Mouse (Mus musculus): ENCODE results near the gene Fermt1. TPM values are rescaled to one million over a fixed set of nuclear protein-coding genes. Genes with fewer than 3 reads are reported as not detected.

Gene Fermt1
- polyA plus RNA-seq, 1 experiment: 13.7 TPM

DNA sequence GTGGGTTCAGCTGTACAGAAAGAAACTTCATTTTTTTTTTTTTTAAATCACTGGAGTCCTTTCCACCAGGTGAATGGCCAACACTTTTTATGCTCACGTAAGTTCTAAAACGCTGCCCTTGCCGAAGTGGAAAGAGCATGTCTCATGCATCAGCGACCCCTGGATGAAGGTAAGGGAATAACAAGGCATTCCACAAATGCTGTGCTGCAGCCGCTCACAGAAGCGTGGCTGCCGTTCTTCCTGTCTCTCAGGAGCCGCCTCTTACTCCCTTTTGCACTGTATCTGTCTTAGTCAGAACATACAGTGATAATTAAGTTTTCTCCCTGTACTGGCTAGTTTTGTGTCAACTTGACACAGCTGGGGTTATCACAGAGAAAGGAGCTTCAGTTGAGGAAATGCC is 6.5 kb upstream of the Fermt1 start:
- peak; percentile 62 for DNase-seq
- Histone ChIP-seq H3K36me3 (ENCODE audit: control insufficient read depth, insufficient read depth, low read length) (no peaks in the 10 kb centered on the region), H3K27me3 (replicated peaks; ENCODE audit: control insufficient read depth, insufficient read depth, low read length) (no peaks in the 10 kb centered on the region), H3K27ac (ENCODE audit: insufficient read depth, low read depth, low read length) (no peak overlapping the region), H3K4me1 (ENCODE audit: control insufficient read depth, insufficient read depth, low read length) (no peaks in the 10 kb centered on the region), H3K4me3 (ENCODE audit: insufficient read depth, low read depth, low read length) (no peak overlapping the region)
- TF ChIP-seq POLR2A (IDR thresholded peaks at IDR 0.05; ENCODE audit: low read depth, low read length) (no peak), CTCF (conservative IDR thresholded peaks at IDR 0.05; ENCODE audit: insufficient read depth, insufficient read length, low read depth, low read length) (peak; percentile 89)
- under 1% methylated on average over 8 of the region's 8 CpGs for WGBS

DNA sequence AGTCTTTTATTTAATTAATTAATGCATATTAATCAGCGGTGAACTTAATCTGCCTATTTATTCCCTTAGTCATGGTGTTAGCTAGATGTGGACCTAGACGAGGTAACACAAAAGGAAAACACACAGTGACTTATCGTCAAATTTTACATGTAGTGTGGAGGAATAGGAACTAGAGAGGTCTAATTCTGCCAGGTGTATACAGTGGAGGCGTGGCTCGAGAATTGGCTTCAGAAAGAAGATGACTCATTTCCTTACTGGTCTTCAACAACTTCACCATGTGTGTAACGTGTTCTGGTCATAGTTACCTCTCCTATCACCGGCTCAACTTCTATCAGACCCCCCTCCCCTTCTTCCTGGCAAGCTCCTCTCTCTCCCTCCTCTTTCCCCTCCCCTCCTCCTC is 2.5 kb upstream of the Fermt1 start:
- Histone ChIP-seq H3K36me3 (ENCODE audit: control insufficient read depth, insufficient read depth, low read length) (no peaks in the 10 kb centered on the region), H3K27ac (ENCODE audit: insufficient read depth, low read depth, low read length) (no peak overlapping the region), H3K4me1 (ENCODE audit: control insufficient read depth, insufficient read depth, low read length) (no peaks in the 10 kb centered on the region; the same call in 1 of the 2 replicates), H3K4me3 (ENCODE audit: insufficient read depth, low read depth, low read length) (no peak overlapping the region), H3K27me3 (replicated peaks; ENCODE audit: control insufficient read depth, insufficient read depth, low read length) (no peaks in the 10 kb centered on the region)
- DNase-seq: no peak
- TF ChIP-seq CTCF (conservative IDR thresholded peaks at IDR 0.05; ENCODE audit: insufficient read depth, insufficient read length, low read depth, low read length) (no peak), POLR2A (IDR thresholded peaks at IDR 0.05; ENCODE audit: low read depth, low read length) (no peak)
- 83% methylated on average over 7 of the region's 7 CpGs for WGBS

DNA sequence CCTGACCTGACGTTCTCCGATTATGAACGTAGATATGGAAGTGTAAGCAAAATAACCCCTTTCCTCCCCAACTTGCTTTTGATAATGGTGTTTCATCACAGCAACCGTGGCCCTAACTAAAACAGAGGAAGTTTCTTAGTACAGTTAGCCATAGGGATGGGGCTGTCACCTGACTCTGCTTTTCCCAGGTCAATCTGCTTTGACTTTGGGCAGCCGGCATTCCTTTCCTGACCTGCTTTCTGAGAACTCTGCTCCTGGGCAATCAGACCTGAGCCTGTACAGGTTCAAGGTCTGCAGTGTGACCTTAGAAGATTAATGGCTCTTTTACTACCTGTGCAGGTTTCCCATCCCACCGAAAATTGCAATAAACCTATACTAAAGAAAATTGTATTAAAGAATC is 1.3 kb upstream of the Fermt1 start:
- no peak overlapping the region for H3K4me3 ChIP-seq (ENCODE audit: insufficient read depth, low read depth, low read length)
- DNase-seq: peak; percentile 86
- TF ChIP-seq CTCF (conservative IDR thresholded peaks at IDR 0.05; ENCODE audit: insufficient read depth, insufficient read length, low read depth, low read length): no peak
- TF ChIP-seq POLR2A (IDR thresholded peaks at IDR 0.05; ENCODE audit: low read depth, low read length): no peak
- H3K36me3 ChIP-seq (ENCODE audit: control insufficient read depth, insufficient read depth, low read length): no peaks in the 10 kb centered on the region
- no peaks in the 10 kb centered on the region for H3K27me3 ChIP-seq (replicated peaks; ENCODE audit: control insufficient read depth, insufficient read depth, low read length)
- WGBS: 44% methylated on average over 6 of the region's 6 CpGs
- H3K4me1 ChIP-seq (ENCODE audit: control insufficient read depth, insufficient read depth, low read length): no peaks in the 10 kb centered on the region; the same call in 1 of the 2 replicates
- peak overlapping the region; percentile 18; the same call in 1 of the 2 replicates for H3K27ac ChIP-seq (ENCODE audit: insufficient read depth, low read depth, low read length)

DNA sequence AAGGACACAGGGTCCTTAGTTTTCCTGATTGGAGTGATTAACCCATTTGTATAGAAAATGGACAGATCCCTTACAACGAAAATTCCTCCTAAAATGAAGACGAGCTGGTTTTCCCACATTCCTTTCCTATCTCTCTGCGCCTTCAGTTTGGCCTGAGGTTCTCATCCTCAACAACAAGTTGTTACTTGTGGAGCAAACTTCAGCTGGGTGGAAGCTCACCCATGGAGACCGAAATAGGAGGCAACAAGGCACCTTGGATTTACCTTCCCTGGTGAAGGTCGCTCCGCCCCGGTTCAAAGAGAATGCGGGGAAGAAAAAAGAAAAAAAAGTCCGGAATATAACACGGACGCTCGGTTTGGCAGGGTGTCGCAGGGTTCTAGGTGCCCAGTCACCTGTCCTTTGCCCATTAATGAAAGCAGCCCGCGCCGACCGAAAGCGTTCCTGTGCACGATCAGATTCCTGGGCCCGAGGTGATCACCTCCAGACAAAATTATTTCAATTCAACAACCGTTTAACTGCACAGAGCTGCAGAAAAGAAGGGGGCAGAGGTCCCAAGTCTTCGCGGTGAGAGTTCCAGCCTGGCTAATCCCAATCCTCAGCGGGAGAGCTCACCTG is 888 bp downstream of the Fermt1 start:
- WGBS: 4% methylated on average over 24 of the region's 24 CpGs
- TF ChIP-seq POLR2A (IDR thresholded peaks at IDR 0.05; ENCODE audit: low read depth, low read length) (no peak), CTCF (conservative IDR thresholded peaks at IDR 0.05; ENCODE audit: insufficient read depth, insufficient read length, low read depth, low read length) (no peak)
- H3K27me3 ChIP-seq (replicated peaks; ENCODE audit: control insufficient read depth, insufficient read depth, low read length): no peaks in the 10 kb centered on the region
- H3K36me3 ChIP-seq (ENCODE audit: control insufficient read depth, insufficient read depth, low read length): no peaks in the 10 kb centered on the region
- H3K4me1 ChIP-seq (ENCODE audit: control insufficient read depth, insufficient read depth, low read length): peaks cover 2% of the 10 kb centered on the region; the same call in 1 of the 2 replicates
- peak; percentile 68 for DNase-seq
- peak overlapping the region; percentile 98 for H3K27ac ChIP-seq (ENCODE audit: insufficient read depth, low read depth, low read length)
- peak overlapping the region; percentile 76 for H3K4me3 ChIP-seq (ENCODE audit: insufficient read depth, low read depth, low read length)

DNA sequence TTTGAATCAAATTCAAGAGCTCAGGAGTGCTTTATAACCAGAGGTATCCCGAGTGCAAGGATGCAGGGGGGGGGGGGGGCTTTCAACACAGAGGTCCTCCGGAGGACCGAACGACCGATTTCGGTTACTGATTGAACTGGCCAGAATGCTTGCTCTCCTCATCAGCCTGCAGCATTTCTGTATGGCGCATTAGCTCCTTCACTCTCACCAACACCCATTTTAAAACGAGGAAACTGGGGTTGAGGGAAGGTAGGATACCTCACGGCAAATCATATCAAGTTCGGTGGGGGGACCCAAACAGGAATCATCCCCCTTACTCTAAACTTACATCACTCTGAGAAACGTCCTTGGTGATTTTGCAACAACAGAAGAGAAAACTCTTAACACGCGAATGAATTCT is 1.7 kb downstream of the Fermt1 start:
- TF ChIP-seq POLR2A (IDR thresholded peaks at IDR 0.05; ENCODE audit: low read depth, low read length) (no peak), CTCF (conservative IDR thresholded peaks at IDR 0.05; ENCODE audit: insufficient read depth, insufficient read length, low read depth, low read length) (no peak)
- Histone ChIP-seq H3K4me3 (ENCODE audit: insufficient read depth, low read depth, low read length) (peak overlapping the region; percentile 53), H3K36me3 (ENCODE audit: control insufficient read depth, insufficient read depth, low read length) (no peaks in the 10 kb centered on the region), H3K27ac (ENCODE audit: insufficient read depth, low read depth, low read length) (peak overlapping the region; percentile 74), H3K4me1 (ENCODE audit: control insufficient read depth, insufficient read depth, low read length) (peaks cover 7% of the 10 kb centered on the region; the same call in 1 of the 2 replicates), H3K27me3 (replicated peaks; ENCODE audit: control insufficient read depth, insufficient read depth, low read length) (no peaks in the 10 kb centered on the region)
- peak; percentile 47 for DNase-seq
- WGBS: 18% methylated on average over 13 of the region's 13 CpGs

DNA sequence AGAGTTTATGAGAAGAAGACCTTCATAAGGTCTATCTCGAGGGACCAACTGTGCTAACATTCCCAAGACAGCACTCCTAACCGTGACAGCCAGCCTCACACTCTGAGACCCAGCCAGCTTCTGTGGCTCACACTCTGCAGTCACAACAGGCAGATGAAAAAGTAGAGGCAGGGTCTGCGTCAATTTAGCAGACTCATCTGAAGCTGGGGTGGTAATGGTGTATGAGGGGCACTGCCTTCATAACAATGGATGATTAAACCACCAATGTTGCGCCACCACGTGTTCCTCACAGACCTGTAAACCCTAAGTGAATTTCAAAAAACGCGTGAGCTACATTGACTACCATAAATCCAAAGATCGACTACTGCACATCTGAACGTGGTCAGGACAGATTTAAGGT is 2.1 kb downstream of the Fermt1 start:
- Histone ChIP-seq H3K36me3 (ENCODE audit: control insufficient read depth, insufficient read depth, low read length) (no peaks in the 10 kb centered on the region), H3K4me3 (ENCODE audit: insufficient read depth, low read depth, low read length) (peak overlapping the region; percentile 13), H3K27ac (ENCODE audit: insufficient read depth, low read depth, low read length) (0 out of 2 replicates have a peak overlapping the region, but pooled peaks have one; percentile 5), H3K4me1 (ENCODE audit: control insufficient read depth, insufficient read depth, low read length) (peaks cover 8% of the 10 kb centered on the region; the same call in 1 of the 2 replicates), H3K27me3 (replicated peaks; ENCODE audit: control insufficient read depth, insufficient read depth, low read length) (no peaks in the 10 kb centered on the region)
- TF ChIP-seq CTCF (conservative IDR thresholded peaks at IDR 0.05; ENCODE audit: insufficient read depth, insufficient read length, low read depth, low read length): no peak
- DNase-seq: peak; percentile 41
- WGBS: 26% methylated on average over 9 of the region's 9 CpGs

DNA sequence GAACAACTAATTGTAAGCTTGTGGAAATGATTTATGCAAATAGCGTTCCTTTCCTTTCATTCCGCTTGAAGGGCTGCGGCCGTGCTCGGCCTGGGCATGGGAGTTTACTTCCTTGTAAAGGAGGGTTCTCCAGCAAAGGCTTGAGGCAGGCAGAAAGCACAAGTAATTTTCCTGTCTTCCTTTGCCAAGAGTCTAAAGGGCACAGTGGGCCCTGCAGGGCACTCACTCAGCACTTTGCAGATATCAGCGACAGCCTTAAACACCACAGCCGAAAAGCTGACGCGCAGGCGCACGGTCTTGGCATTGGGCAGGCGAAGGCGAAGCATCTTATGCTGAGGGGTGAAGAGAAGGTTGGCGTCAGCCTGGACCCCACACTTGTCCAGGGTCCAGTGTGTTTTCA is 6.7 kb downstream of the Fermt1 start:
- Histone ChIP-seq H3K27ac (ENCODE audit: insufficient read depth, low read depth, low read length) (peak overlapping the region; percentile 88), H3K4me3 (ENCODE audit: insufficient read depth, low read depth, low read length) (no peak overlapping the region)
- TF ChIP-seq CTCF (conservative IDR thresholded peaks at IDR 0.05; ENCODE audit: insufficient read depth, insufficient read length, low read depth, low read length) (no peak), POLR2A (IDR thresholded peaks at IDR 0.05; ENCODE audit: low read depth, low read length) (no peak)

More for the DNA sequence above, 6.7 kb downstream of the Fermt1 start:
- H3K27me3 ChIP-seq (replicated peaks; ENCODE audit: control insufficient read depth, insufficient read depth, low read length): no peaks in the 10 kb centered on the region
- DNase-seq: peak; percentile 94
- peaks cover 11% of the 10 kb centered on the region; the same call in 1 of the 2 replicates for H3K4me1 ChIP-seq (ENCODE audit: control insufficient read depth, insufficient read depth, low read length)
- WGBS: 39% methylated on average over 14 of the region's 14 CpGs
- no peaks in the 10 kb centered on the region; the same call in none of the 2 replicates for H3K36me3 ChIP-seq (ENCODE audit: control insufficient read depth, insufficient read depth, low read length)
